Mouse (Mus musculus): ENCODE results near the gene Spata17.

Gene Spata17

GRCm38 (mm10) chr1:186997596-186998304 lies 217.5 kb downstream of the Spata17 start:
- DNase-seq, result no peak

All from thymus, postnatal 25 days (tissue).